Mouse (Mus musculus) heart, embryonic 12.5 days (tissue): ENCODE results near the gene Sprr2a3. TPM values are rescaled to one million over a fixed set of nuclear protein-coding genes. Genes with fewer than 3 reads are reported as not detected.

ENCODE experiments used
- polyA plus RNA-seq: library from polyadenylated mRNA; unstranded; fragments of >200 nt; fragmentation: Nextera tagmentation; extraction: Ambion mirVana; gene quantifications from 2 replicates; pipeline ENCODE4 v1.2.1, GENCODE M21; 2016

The Sprr2a3 gene
- polyA plus RNA-seq, 1 experiment from 2014 or later = not detected

Other genes starting within 250 kb of the Sprr2a3 start
- 0.86 and 1.1 TPM in 2 replicates for gene Lor, start 202.3 kb upstream of the Sprr2a3 start, polyA plus RNA-seq
- gene Prr9, start 161.5 kb upstream of the Sprr2a3 start, polyA plus RNA-seq = not detected in 2 replicates
- gene Lelp1, start 142.7 kb upstream of the Sprr2a3 start, polyA plus RNA-seq = not detected in 2 replicates
- gene Sprr2a1, start 69.6 kb upstream of the Sprr2a3 start, polyA plus RNA-seq = not detected in 2 replicates
- gene Sprr2a2, start 69.5 kb upstream of the Sprr2a3 start, polyA plus RNA-seq = 0.64 and 0.66 TPM in 2 replicates
- not detected in 2 replicates for gene Sprr2b, start 31.2 kb downstream of the Sprr2a3 start, polyA plus RNA-seq
- not detected in 2 replicates for gene Sprr2d, start 53.7 kb downstream of the Sprr2a3 start, polyA plus RNA-seq
- gene Sprr2e, start 66.7 kb downstream of the Sprr2a3 start, polyA plus RNA-seq = not detected in 2 replicates
- 0.51 TPM in 1 of 2 replicates, not detected in the other for gene Sprr2f, start 79.8 kb downstream of the Sprr2a3 start, polyA plus RNA-seq
- gene Sprr2h, start 100.3 kb downstream of the Sprr2a3 start, polyA plus RNA-seq = 0.26 TPM in 1 of 2 replicates, not detected in the other
- not detected in 2 replicates for gene Sprr2i, start 122.6 kb downstream of the Sprr2a3 start, polyA plus RNA-seq
- not detected in 2 replicates for gene Sprr2j-ps, start 132.7 kb downstream of the Sprr2a3 start, polyA plus RNA-seq
- gene Gm9774, start 144.0 kb downstream of the Sprr2a3 start, polyA plus RNA-seq = 6.1 and 9.4 TPM in 2 replicates
- not detected in 2 replicates for gene Sprr2k, start 147.2 kb downstream of the Sprr2a3 start, polyA plus RNA-seq
- not detected in 2 replicates for gene Sprr1b, start 153.4 kb downstream of the Sprr2a3 start, polyA plus RNA-seq
- not detected in 2 replicates for gene Sprr3, start 173.3 kb downstream of the Sprr2a3 start, polyA plus RNA-seq
- gene Sprr1a, start 200.5 kb downstream of the Sprr2a3 start, polyA plus RNA-seq = 0.24 and 0.37 TPM in 2 replicates
- gene Sprr4, start 215.1 kb downstream of the Sprr2a3 start, polyA plus RNA-seq = not detected in 2 replicates
- gene 2310046K23Rik, start 249.1 kb downstream of the Sprr2a3 start, polyA plus RNA-seq = not detected in 2 replicates